Mouse (Mus musculus) kidney, postnatal 25 days (tissue): ENCODE results near the gene Kifc1.
"Not testable (repeated sequence)": the region's sequence is repeated elsewhere in the genome, so short reads cannot be mapped to it uniquely, and the experiment has no call there.

Source experiments
- DNase-seq, 2 experiments: peaks; one replicate each; pipeline ENCODE4 v3.0.0; 2021; ENCODE audit warnings: mixed read lengths in 2 of 2

Gene Kifc1

GRCm38 (mm10) chr17:33918293-33919203 is 28.1 kb upstream of the Kifc1 start:
- peak in 1 of 2 experiments; percentile 54 for DNase-seq

GRCm38 (mm10) chr17:33917656-33918292 is 27.3 kb upstream of the Kifc1 start:
- peak in 1 of 2 experiments; percentile 38 for DNase-seq

GRCm38 (mm10) chr17:33916847-33917655 is 26.6 kb upstream of the Kifc1 start:
- peak in 1 of 2 experiments; percentile 62 for DNase-seq

GRCm38 (mm10) chr17:33916294-33916693 is 25.8 kb upstream of the Kifc1 start:
- no peak for DNase-seq

- DNase-seq: peak; percentile 98 to 99
Measured at GRCm38 (mm10) chr17:33915671-33916250, 25.3 kb upstream of the Kifc1 start, which contains the start of the genes Tapbp and Zbtb22. Gene Tapbp (plus strand): TSS chr17:33915899. Gene Zbtb22 (plus strand): TSS chr17:33915904.

GRCm38 (mm10) chr17:33914969-33915391 is 24.5 kb upstream of the Kifc1 start:
- DNase-seq: no peak

GRCm38 (mm10) chr17:33913905-33914304 is 23.4 kb upstream of the Kifc1 start:
- DNase-seq: no peak

- no peak for DNase-seq
Measured at GRCm38 (mm10) chr17:33913264-33913663, 22.8 kb upstream of the Kifc1 start.

GRCm38 (mm10) chr17:33911813-33912414 is 21.5 kb upstream of the Kifc1 start:
- DNase-seq: no peak

- DNase-seq: no peak
Measured at GRCm38 (mm10) chr17:33911052-33911812, 20.8 kb upstream of the Kifc1 start.

- no peak for DNase-seq
Measured at GRCm38 (mm10) chr17:33910346-33911051, 20.0 kb upstream of the Kifc1 start.

GRCm38 (mm10) chr17:33909869-33910250 is 19.4 kb upstream of the Kifc1 start:
- DNase-seq: peak; percentile 62 to 75

GRCm38 (mm10) chr17:33909077-33909868 is 18.8 kb upstream of the Kifc1 start, which contains the start of gene Daxx:
Gene Daxx (plus strand): TSS chr17:33909414.
- peak; percentile 98 to 99 for DNase-seq

- DNase-seq: peak; percentile 60 to 70
Measured at GRCm38 (mm10) chr17:33908331-33909076, 18.0 kb upstream of the Kifc1 start.

- not testable (repeated sequence) for DNase-seq
Measured at GRCm38 (mm10) chr17:33904835-33905234, 14.4 kb upstream of the Kifc1 start, which contains the start of gene Platr17. Gene Platr17 (plus strand): TSS chr17:33905135.

GRCm38 (mm10) chr17:33903911-33904651 is 13.6 kb upstream of the Kifc1 start:
- DNase-seq: not testable (repeated sequence)

- DNase-seq: no peak
Measured at GRCm38 (mm10) chr17:33902491-33902890, 12.0 kb upstream of the Kifc1 start.

- DNase-seq: no peak
Measured at GRCm38 (mm10) chr17:33902079-33902478, 11.6 kb upstream of the Kifc1 start.
